Mouse (Mus musculus) ovary, adult 2 months (tissue): ENCODE data around the gene Gm8374. TPM values are rescaled to one million over a fixed set of nuclear protein-coding genes. Genes with fewer than 3 reads are reported as not detected.

Experiments used
- polyA plus RNA-seq: library from polyadenylated mRNA; depleted of rRNA; stranded (reverse); fragments of >200 nt; gene quantifications from 2 replicates; pipeline ENCODE4 v1.2.3, GENCODE M21; 2012; rRNA removed

Gm8374 gene
- polyA plus RNA-seq, result not detected in 2 replicates

GRCm38 (mm10) chr14:7365034-7365433 lies at the start of gene Gm8374:
Gene Gm8374, minus strand, starts transcription at chr14:7365134.

GRCm38 (mm10) chr14:7332295-7332694 lies 32.6 kb downstream of the Gm8374 start, which contains the start of gene Gm5797:
Gene Gm5797, minus strand, starts transcription at chr14:7332395.

GRCm38 (mm10) chr14:7314661-7315060 lies 50.3 kb downstream of the Gm8374 start, which contains the start of gene Gm3739:
Gene Gm3739, minus strand, starts transcription at chr14:7315049.

Other genes starting within 250 kb of the Gm8374 start
- gene Gm6676, start 239.7 kb downstream of the Gm8374 start, polyA plus RNA-seq, result not detected in 2 replicates
- gene Gm3512, start 190.6 kb downstream of the Gm8374 start, polyA plus RNA-seq, result not detected in 2 replicates
- not detected in 2 replicates for gene Gm16434, start 170.6 kb downstream of the Gm8374 start, polyA plus RNA-seq
- gene Gm3727, start 100.4 kb downstream of the Gm8374 start, polyA plus RNA-seq, result not detected in 2 replicates
- 0.09 TPM in 1 of 2 replicates, not detected in the other for gene Gm3739, start 50.1 kb downstream of the Gm8374 start, polyA plus RNA-seq
- gene Gm5797, start 32.7 kb downstream of the Gm8374 start, polyA plus RNA-seq, result not detected in 2 replicates
- gene Gm3755, start 85.8 kb upstream of the Gm8374 start, polyA plus RNA-seq, result not detected in 2 replicates
- gene Gm3752, start 118.6 kb upstream of the Gm8374 start, polyA plus RNA-seq, result not detected in 2 replicates
- not detected in 2 replicates for gene Gm3558, start 203.4 kb upstream of the Gm8374 start, polyA plus RNA-seq
- not detected in 2 replicates for gene Gm10338, start 230.5 kb upstream of the Gm8374 start, polyA plus RNA-seq